Mouse (Mus musculus) lung, postnatal 0 days (tissue): ENCODE measurements around the gene Gen1. TPM values are rescaled to one million over a fixed set of nuclear protein-coding genes. Genes with fewer than 3 reads are reported as not detected.

Experiments
- ATAC-seq: fragments of 200-750 bp; cut with Nextera tagmentation; 2 replicates; pipeline ENCODE4 v1.8.0; 2017; ENCODE audit warnings: moderate library complexity
- DNase-seq: peaks from one replicate; pipeline ENCODE4 v3.0.0-alpha.2; 2016; ENCODE audit warnings: low spot score
- H3K27ac ChIP-seq: fragments of 300-500 bp; sonication (generic); 2 replicates; pipeline ENCODE4 v1.5.1; 2014; ENCODE audit warnings: antibody characterized with exemption, mild to moderate bottlenecking, low read length, mixed read lengths
- H3K27me3 ChIP-seq: fragments of 300-500 bp; sonication (generic); replicated peaks from 2 replicates; pipeline ENCODE4 v1.6.1; 2014; ENCODE audit warnings: low read length, mixed read lengths; ENCODE audit not compliant: insufficient read depth
- H3K36me3 ChIP-seq: fragments of 300-500 bp; sonication (generic); 2 replicates; pipeline ENCODE4 v1.6.1; 2014; ENCODE audit warnings: low read length, mixed read lengths; ENCODE audit not compliant: insufficient read depth
- H3K4me1 ChIP-seq: fragments of 300-500 bp; sonication (generic); 2 replicates; pipeline ENCODE4 v1.6.1; 2014; ENCODE audit warnings: antibody characterized with exemption, low read depth, low read length, mixed read lengths; ENCODE audit not compliant: insufficient read depth
- H3K4me2 ChIP-seq: fragments of 300-500 bp; sonication (generic); replicated peaks from 2 replicates; pipeline ENCODE4 v1.6.1; 2014; ENCODE audit warnings: low read depth, mild to moderate bottlenecking, low read length, moderate library complexity, mixed read lengths
- H3K4me3 ChIP-seq: fragments of 300-500 bp; sonication (generic); 2 replicates; pipeline ENCODE4 v1.5.1; 2014; ENCODE audit warnings: low read depth, low read length
- H3K9ac ChIP-seq: fragments of 300-500 bp; sonication (generic); replicated peaks from 2 replicates; pipeline ENCODE4 v1.6.1; 2014; ENCODE audit warnings: low read depth, mild to moderate bottlenecking
- H3K9me3 ChIP-seq: fragments of 300-500 bp; sonication (generic); 2 replicates; pipeline ENCODE4 v1.6.1; 2016; ENCODE audit warnings: low read length, mixed read lengths
- CTCF ChIP-seq: IDR thresholded peaks from 2 replicates; pipeline ENCODE4 v1.5.1; 2016; ENCODE audit warnings: antibody characterized with exemption, mild to moderate bottlenecking
- EP300 ChIP-seq: IDR thresholded peaks from 2 replicates; pipeline ENCODE4 v1.6.1; 2016; ENCODE audit warnings: antibody characterized with exemption, mild to moderate bottlenecking, control low read depth
- whole genome bisulfite sequencing: fragments of 180-500 bp; shearing (Covaris S2); extraction: QIAGEN DNeasy Blood & Tissue Kit; methylation state at CpG from one replicate; pipeline ENCODE4 v1.1.7; 2014; 5-methylcytosine and 5-hydroxymethylcytosine counted together
- polyA plus RNA-seq: library from polyadenylated mRNA; unstranded; fragments of >200 nt; fragmentation: Nextera tagmentation; extraction: Ambion mirVana; gene quantifications from 2 replicates; pipeline ENCODE4 v1.2.1, GENCODE M21; 2015

Gen1 gene
- polyA plus RNA-seq, 1 experiment from 2014 or later: 0.55 TPM

DNA sequence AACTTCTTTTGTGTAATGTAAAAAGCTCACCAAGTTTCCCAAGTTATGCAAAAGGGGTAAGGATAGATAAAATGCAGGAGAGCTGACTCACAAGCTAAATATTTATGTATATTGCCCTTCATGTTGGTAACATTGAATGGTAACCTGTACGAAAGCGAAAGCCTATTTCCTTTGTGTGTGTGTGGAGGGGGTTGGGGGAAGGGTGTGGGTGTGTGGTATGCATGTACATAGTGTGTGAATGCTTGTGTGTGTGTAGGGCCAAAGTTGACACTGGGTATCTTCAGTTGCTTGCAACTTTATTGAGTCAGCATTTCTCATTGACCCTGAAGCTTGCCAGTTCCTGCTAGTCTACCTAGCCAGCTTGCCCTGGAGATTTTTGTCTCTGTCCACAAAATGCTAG lies 16.0 kb upstream of the Gen1 start:
- DNase-seq: no peak
- Histone ChIP-seq H3K9me3 (no peaks in the 10 kb centered on the region), H3K27ac (no peak overlapping the region), H3K27me3 (no peaks in the 10 kb centered on the region), H3K4me3 (no peak overlapping the region), H3K4me1 (no peaks in the 10 kb centered on the region), H3K36me3 (peaks cover 21% of the 10 kb centered on the region; the same call in 1 of the 2 replicates), H3K9ac (no peak overlapping the region), H3K4me2 (no peak overlapping the region)
- 90% methylated on average over 2 of the region's 2 CpGs for WGBS
- no peak for TF ChIP-seq EP300
- no peak for TF ChIP-seq CTCF
- no peak for ATAC-seq

GRCm38 (mm10) chr12:11279886-11280285 lies 14.3 kb upstream of the Gen1 start:
- no peak overlapping the region for H3K9ac ChIP-seq
- H3K4me2 ChIP-seq: no peak overlapping the region
- H3K27me3 ChIP-seq: no peaks in the 10 kb centered on the region
- WGBS: 79% methylated on average over 3 of the region's 3 CpGs
- peaks cover 13% of the 10 kb centered on the region; the same call in 1 of the 2 replicates for H3K36me3 ChIP-seq
- DNase-seq: no peak
- no peak for ATAC-seq
- no peaks in the 10 kb centered on the region for H3K4me1 ChIP-seq
- H3K27ac ChIP-seq: no peak overlapping the region
- H3K9me3 ChIP-seq: no peaks in the 10 kb centered on the region
- no peak overlapping the region for H3K4me3 ChIP-seq
- TF ChIP-seq EP300 (no peak), CTCF (no peak)

GRCm38 (mm10) chr12:11277207-11277606 lies 11.6 kb upstream of the Gen1 start:
- peaks cover 12% of the 10 kb centered on the region; the same call in 1 of the 2 replicates for H3K36me3 ChIP-seq
- no peak overlapping the region for H3K9ac ChIP-seq
- ATAC-seq (no peak), DNase-seq (no peak)
- H3K4me2 ChIP-seq: no peak overlapping the region
- no peak for TF ChIP-seq EP300
- H3K27me3 ChIP-seq: no peaks in the 10 kb centered on the region
- H3K4me1 ChIP-seq: no peaks in the 10 kb centered on the region
- H3K9me3 ChIP-seq: no peaks in the 10 kb centered on the region
- no peak overlapping the region for H3K4me3 ChIP-seq
- 88% methylated on average over 6 of the region's 6 CpGs for WGBS
- no peak overlapping the region for H3K27ac ChIP-seq

GRCm38 (mm10) chr12:11276632-11277031 lies 11.0 kb upstream of the Gen1 start:
- H3K9ac ChIP-seq: no peak overlapping the region
- H3K36me3 ChIP-seq: peaks cover 12% of the 10 kb centered on the region; the same call in 1 of the 2 replicates
- 99% methylated on average over 2 of the region's 2 CpGs for WGBS
- H3K4me3 ChIP-seq: no peak overlapping the region
- no peak for ATAC-seq
- no peaks in the 10 kb centered on the region for H3K27me3 ChIP-seq
- no peak for DNase-seq
- H3K4me2 ChIP-seq: no peak overlapping the region
- no peaks in the 10 kb centered on the region for H3K4me1 ChIP-seq
- H3K27ac ChIP-seq: no peak overlapping the region
- TF ChIP-seq EP300 (no peak), CTCF (no peak)
- H3K9me3 ChIP-seq: no peaks in the 10 kb centered on the region

DNA sequence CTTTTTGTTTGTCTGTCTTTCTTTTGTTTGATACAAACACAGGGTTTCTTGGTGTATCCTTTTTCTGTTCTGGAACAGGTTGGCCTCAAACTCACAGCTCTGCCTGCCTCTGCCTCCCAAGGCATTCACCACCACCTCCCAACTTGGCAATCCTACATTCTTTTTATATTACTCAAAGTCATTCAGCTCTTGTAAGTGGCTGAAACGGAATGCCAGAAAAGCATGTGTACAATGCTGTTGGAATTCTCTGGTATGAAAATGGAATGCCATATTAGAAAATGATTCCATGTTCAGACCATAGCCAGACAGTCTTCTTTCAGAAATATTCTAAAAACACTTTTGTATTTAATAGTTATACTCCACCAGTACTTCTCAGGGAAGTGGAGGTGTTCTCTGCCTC lies 7.6 kb upstream of the Gen1 start:
- no peak overlapping the region for H3K9ac ChIP-seq
- WGBS: 48% methylated on average over 1 of the region's 1 CpGs
- no peak overlapping the region for H3K4me2 ChIP-seq
- H3K36me3 ChIP-seq: peaks cover 4% of the 10 kb centered on the region; the same call in 1 of the 2 replicates
- no peaks in the 10 kb centered on the region for H3K4me1 ChIP-seq
- peak; percentile 41; the same call in 1 of the 2 replicates for ATAC-seq
- DNase-seq: peak; percentile 26
- TF ChIP-seq CTCF (no peak), EP300 (peak; percentile 76)
- no peak overlapping the region for H3K27ac ChIP-seq
- no peaks in the 10 kb centered on the region for H3K9me3 ChIP-seq
- no peak overlapping the region for H3K4me3 ChIP-seq
- no peaks in the 10 kb centered on the region for H3K27me3 ChIP-seq

DNA sequence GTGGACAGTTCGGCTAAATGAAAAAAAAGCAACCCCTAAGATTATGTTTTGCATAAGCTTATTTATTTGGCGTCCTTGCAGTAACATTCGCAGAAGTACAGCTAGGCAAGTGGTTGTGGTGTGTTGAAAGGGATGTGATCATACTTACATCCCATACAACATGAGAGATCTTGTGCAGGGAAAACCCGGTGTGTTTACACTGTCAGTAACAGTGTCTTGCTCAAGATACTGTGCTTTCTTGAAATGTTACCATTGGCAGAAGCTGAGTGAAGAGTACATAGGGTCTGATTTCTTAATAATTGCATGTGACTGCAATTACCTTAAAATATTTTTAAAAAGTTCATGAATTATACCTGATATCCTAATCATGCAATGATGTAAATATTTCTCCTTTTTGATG lies 7.0 kb upstream of the Gen1 start:
- Histone ChIP-seq H3K4me2 (no peak overlapping the region), H3K27me3 (no peaks in the 10 kb centered on the region), H3K4me3 (no peak overlapping the region), H3K9me3 (no peaks in the 10 kb centered on the region), H3K4me1 (no peaks in the 10 kb centered on the region), H3K27ac (no peak overlapping the region), H3K36me3 (peaks cover 3% of the 10 kb centered on the region; the same call in 1 of the 2 replicates), H3K9ac (no peak overlapping the region)
- WGBS: 85% methylated on average over 4 of the region's 4 CpGs
- DNase-seq (no peak), ATAC-seq (no peak)
- TF ChIP-seq CTCF (no peak), EP300 (no peak)

- Histone ChIP-seq H3K9me3 (no peaks in the 10 kb centered on the region), H3K9ac (peak overlapping the region; percentile 76; the same call in 1 of the 2 replicates), H3K27me3 (no peaks in the 10 kb centered on the region), H3K27ac (0 out of 2 replicates have a peak overlapping the region, but pooled peaks have one; percentile 96), H3K4me1 (peaks cover 14% of the 10 kb centered on the region; the same call in 1 of the 2 replicates), H3K4me3 (peak overlapping the region; percentile 87), H3K4me2 (peak overlapping the region; percentile 95), H3K36me3 (no peaks in the 10 kb centered on the region)
- WGBS: 3% methylated on average over 4 of the region's 4 CpGs
- DNase-seq: no peak
- ATAC-seq: no peak
- no peak for TF ChIP-seq EP300
- TF ChIP-seq CTCF: no peak
Measured at GRCm38 (mm10) chr12:11267030-11267429, 1.4 kb upstream of the Gen1 start.
